Mouse (Mus musculus) urinary bladder, postnatal 10 days (tissue): ENCODE measurements around the gene Lbx1.

Experiments used
- DNase-seq: peaks from one replicate; pipeline ENCODE4 v3.0.0; 2022; ENCODE audit warnings: low spot score

The Lbx1 gene

GRCm38 (mm10) chr19:45235766-45236362, at the start of gene Lbx1:
TSS of gene Lbx1 (minus strand) at chr19:45235812.
- DNase-seq = no peak

GRCm38 (mm10) chr19:45283302-45283701, 47.7 kb upstream of the Lbx1 start:
- DNase-seq = no peak

- no peak for DNase-seq
These were observed 40.6 kb upstream of the Lbx1 start for GRCm38 (mm10) chr19:45276196-45276595.

GRCm38 (mm10) chr19:45271986-45272385, 36.4 kb upstream of the Lbx1 start:
- DNase-seq = no peak

- DNase-seq = no peak
These were observed 27.4 kb upstream of the Lbx1 start for GRCm38 (mm10) chr19:45262995-45263394.

- no peak for DNase-seq
These were observed 22.1 kb upstream of the Lbx1 start for GRCm38 (mm10) chr19:45257414-45258326.

GRCm38 (mm10) chr19:45254806-45255205, 19.2 kb upstream of the Lbx1 start:
- no peak for DNase-seq

GRCm38 (mm10) chr19:45252436-45252835, 16.8 kb upstream of the Lbx1 start:
- DNase-seq = no peak

GRCm38 (mm10) chr19:45248691-45249090, 13.1 kb upstream of the Lbx1 start:
- no peak for DNase-seq

GRCm38 (mm10) chr19:45243918-45244700, 8.5 kb upstream of the Lbx1 start:
- DNase-seq = no peak

GRCm38 (mm10) chr19:45243264-45243602, 7.6 kb upstream of the Lbx1 start:
- DNase-seq = no peak

GRCm38 (mm10) chr19:45242348-45243263, 7.0 kb upstream of the Lbx1 start:
- no peak for DNase-seq

- DNase-seq = no peak
These were observed 6.4 kb upstream of the Lbx1 start for GRCm38 (mm10) chr19:45242017-45242347.

- no peak for DNase-seq
These were observed 4.4 kb upstream of the Lbx1 start for GRCm38 (mm10) chr19:45240026-45240425.

GRCm38 (mm10) chr19:45239191-45239590, 3.6 kb upstream of the Lbx1 start:
- no peak for DNase-seq

- DNase-seq = no peak
These were observed 2.1 kb upstream of the Lbx1 start for GRCm38 (mm10) chr19:45237665-45238209.

GRCm38 (mm10) chr19:45237099-45237498, 1.5 kb upstream of the Lbx1 start:
- no peak for DNase-seq

GRCm38 (mm10) chr19:45236363-45236942, 841 bp upstream of the Lbx1 start:
- DNase-seq = no peak

- DNase-seq = no peak
These were observed 276 bp downstream of the Lbx1 start for GRCm38 (mm10) chr19:45235331-45235741.

- no peak for DNase-seq
These were observed 811 bp downstream of the Lbx1 start for GRCm38 (mm10) chr19:45234771-45235231.

GRCm38 (mm10) chr19:45234191-45234770, 1.3 kb downstream of the Lbx1 start:
- DNase-seq = no peak
